Comparison of ENCODE assay signal across 7 mouse cellular contexts in genomic region chr2:109917496-109918413, GRCm38 (mm10). TPM values are rescaled to one million over a fixed set of nuclear protein-coding genes. Genes with fewer than 3 reads are reported as not detected.
DNase-seq lines count a peak whose midpoint lies in the region; ATAC-seq and TF ChIP-seq lines count a peak whose summit lies in the region.

Gene Lgr4 (plus strand): TSS chr2:109917647.

- H3K9me3 ChIP-seq in embryonic facial prominence, embryonic 13.5 days, result no peaks in the 10 kb centered on the region
- no peaks in the 10 kb centered on the region for H3K9me3 ChIP-seq in limb, embryonic 12.5 days
- no peaks in the 10 kb centered on the region for H3K9me3 ChIP-seq in midbrain, embryonic 16.5 days (replicated peaks; ENCODE audit: control insufficient read depth, low read length, poor library complexity, severe bottlenecking)

- no peaks in the 10 kb centered on the region for H3K27me3 ChIP-seq in embryonic facial prominence, embryonic 13.5 days
- H3K27me3 ChIP-seq in kidney, adult 2 months (replicated peaks; ENCODE audit: control insufficient read depth, insufficient read depth, low read length), result no peaks in the 10 kb centered on the region
- no peaks in the 10 kb centered on the region for H3K27me3 ChIP-seq in limb, embryonic 12.5 days
- H3K27me3 ChIP-seq in midbrain, embryonic 16.5 days (ENCODE audit: control insufficient read depth, insufficient read depth, low read depth, low read length), result no peaks in the 10 kb centered on the region

- H3K27ac ChIP-seq in embryonic facial prominence, embryonic 13.5 days, result peak within 1 kb of the TSS; percentile 97
- H3K27ac ChIP-seq in kidney, adult 2 months (ENCODE audit: insufficient read depth, low read depth, low read length), result peak within 1 kb of the TSS; percentile 89
- peak within 1 kb of the TSS; percentile 99 for H3K27ac ChIP-seq in limb, embryonic 12.5 days
- H3K27ac ChIP-seq in midbrain, embryonic 16.5 days (ENCODE audit: low read length), result peak within 1 kb of the TSS; percentile 90

- peak; percentile 97 to 98 for DNase-seq in adrenal gland, postnatal 36 days
- DNase-seq in heart, adult 18-20 months, result peak; percentile 97 to 98
- peak; percentile 99 for DNase-seq in kidney, adult 2 months
- peak; percentile 61 to 81 for DNase-seq in spleen, postnatal 10 days (ENCODE audit: low spot score in 2 of 2)

- peaks cover 33% of the 10 kb centered on the region for H3K4me1 ChIP-seq in embryonic facial prominence, embryonic 13.5 days
- peaks cover 7% of the 10 kb centered on the region; the same call in 1 of the 2 replicates for H3K4me1 ChIP-seq in kidney, adult 2 months (ENCODE audit: control insufficient read depth, insufficient read depth, low read length)
- H3K4me1 ChIP-seq in limb, embryonic 12.5 days (replicated peaks), result peaks cover 39% of the 10 kb centered on the region
- peaks cover 26% of the 10 kb centered on the region for H3K4me1 ChIP-seq in midbrain, embryonic 16.5 days (ENCODE audit: control insufficient read depth, insufficient read depth, low read length)

- H3K9ac ChIP-seq in embryonic facial prominence, embryonic 13.5 days, result peak within 1 kb of the TSS; percentile 95
- peak within 1 kb of the TSS; percentile 98 for H3K9ac ChIP-seq in limb, embryonic 12.5 days (replicated peaks)
- H3K9ac ChIP-seq in midbrain, embryonic 16.5 days (ENCODE audit: low read depth, low read length), result peak within 1 kb of the TSS; percentile 88

- H3K36me3 ChIP-seq in embryonic facial prominence, embryonic 13.5 days, result no peaks in the 10 kb centered on the region
- H3K36me3 ChIP-seq in kidney, adult 2 months (ENCODE audit: control insufficient read depth, insufficient read depth, low read length), result no peaks in the 10 kb centered on the region
- no peaks in the 10 kb centered on the region for H3K36me3 ChIP-seq in limb, embryonic 12.5 days
- no peaks in the 10 kb centered on the region for H3K36me3 ChIP-seq in midbrain, embryonic 16.5 days (ENCODE audit: control insufficient read depth, insufficient read depth, low read length)

- H3K4me2 ChIP-seq in embryonic facial prominence, embryonic 13.5 days, result peak within 1 kb of the TSS; percentile 73
- peak within 1 kb of the TSS; percentile 82 for H3K4me2 ChIP-seq in limb, embryonic 12.5 days
- peak within 1 kb of the TSS; percentile 74 for H3K4me2 ChIP-seq in midbrain, embryonic 16.5 days (ENCODE audit: low read length)

- peak; percentile 84 for TF ChIP-seq POLR2A in kidney, adult 2 months (IDR thresholded peaks at IDR 0.05; ENCODE audit: low read depth, low read length)

- WGBS in embryonic facial prominence, embryonic 13.5 days, result under 1% methylated on average over 104 of the region's 111 CpGs
- WGBS in kidney, adult 2 months, result 1% methylated on average over 111 of the region's 111 CpGs
- WGBS in limb, embryonic 12.5 days, result under 1% methylated on average over 102 of the region's 111 CpGs
- 0% methylated on average over 106 of the region's 111 CpGs for WGBS in midbrain, embryonic 16.5 days

- TF ChIP-seq CTCF in kidney, adult 2 months (conservative IDR thresholded peaks at IDR 0.05; ENCODE audit: insufficient read depth, insufficient read length, low read depth, low read length), result no peak

- peak; percentile 97 for ATAC-seq in embryonic facial prominence, embryonic 13.5 days (ENCODE audit: insufficient number of reproducible peaks, insufficient read depth, low FRiP score, low TSS enrichment, low read depth)
- ATAC-seq in limb, embryonic 12.5 days (ENCODE audit: insufficient number of reproducible peaks, insufficient read depth, low FRiP score, low TSS enrichment, low read depth), result peak; percentile 98
- ATAC-seq in midbrain, embryonic 16.5 days, result peak; percentile 98

- peak within 1 kb of the TSS; percentile 89 for H3K4me3 ChIP-seq in embryonic facial prominence, embryonic 13.5 days
- H3K4me3 ChIP-seq in kidney, adult 2 months (ENCODE audit: insufficient read depth, low read depth, low read length), result peak within 1 kb of the TSS; percentile 62
- H3K4me3 ChIP-seq in limb, embryonic 12.5 days (replicated peaks), result peak within 1 kb of the TSS; percentile 92
- peak within 1 kb of the TSS; percentile 83 for H3K4me3 ChIP-seq in midbrain, embryonic 16.5 days (ENCODE audit: low read depth, low read length)

RNA-seq across cellular contexts. Expression of gene Lgr4, which starts in this region (rescaled TPM):
- total RNA-seq in adrenal gland, postnatal 36 days (2021), result 100 to 1,000 TPM; 148 to 223 TPM
- 19.3 and 21.3 TPM in 2 replicates for polyA plus RNA-seq in embryonic facial prominence, embryonic 13.5 days (2015; fragmentation: Nextera tagmentation; extraction: Ambion mirVana)
- 10 to 100 TPM; 23.3 to 23.6 TPM for total RNA-seq in heart, adult 18-20 months (2021)
- polyA plus RNA-seq in kidney, adult 2 months (2012; rRNA removed), result 106 and 131 TPM in 2 replicates
- 22.1 and 23.4 TPM in 2 replicates for polyA plus RNA-seq in limb, embryonic 12.5 days (2016; fragmentation: Nextera tagmentation; extraction: Ambion mirVana)
- 6.8 and 7.1 TPM in 2 replicates for polyA plus RNA-seq in midbrain, embryonic 16.5 days (2015; fragmentation: Nextera tagmentation; extraction: Ambion mirVana)

Comparison
In these comparisons a context has a peak if more than half of its experiments do, and no peak if none do; other contexts are left out.
1. Peak in every context shown above with its lines: DNase-seq, ATAC-seq, H3K4me3 ChIP-seq and H3K27ac ChIP-seq.
2. RNA of gene Lgr4 (total RNA-seq): 148 to 223 TPM in adrenal gland, postnatal 36 days; 23.3 to 23.6 TPM in heart, adult 18-20 months; every median in the first group is over 4 times any median in the second.